Mouse (Mus musculus) forebrain, embryonic 10.5 days (tissue): ENCODE results near the gene Ift43. TPM values are rescaled to one million over a fixed set of nuclear protein-coding genes. Genes with fewer than 3 reads are reported as not detected.
A peak's percentile ranks its signal among the peaks of the same experiment; 100 is the strongest.

Experiments
- DNase-seq: peaks from one replicate; pipeline ENCODE4 v3.0.0-alpha.2; 2017; ENCODE audit warnings: low spot score; ENCODE audit errors: extremely low spot score
- H3K27ac ChIP-seq: fragments of 300-500 bp; sonication (generic); 2 replicates; pipeline ENCODE4 v1.5.1; 2016; ENCODE audit warnings: mild to moderate bottlenecking
- H3K27me3 ChIP-seq: fragments of 300-500 bp; sonication (generic); 2 replicates; pipeline ENCODE4 v1.6.1; 2016; ENCODE audit warnings: mild to moderate bottlenecking; ENCODE audit not compliant: poor library complexity, severe bottlenecking
- H3K36me3 ChIP-seq: fragments of 300-500 bp; sonication (generic); replicated peaks from 2 replicates; pipeline ENCODE4 v1.6.1; 2016; ENCODE audit warnings: mild to moderate bottlenecking, moderate library complexity
- H3K4me1 ChIP-seq: fragments of 300-500 bp; sonication (generic); 2 replicates; pipeline ENCODE4 v1.6.1; 2016
- H3K4me3 ChIP-seq: fragments of 300-500 bp; sonication (generic); 2 replicates; pipeline ENCODE4 v1.5.1; 2016; ENCODE audit warnings: mild to moderate bottlenecking, moderate library complexity
- H3K9me3 ChIP-seq: fragments of 300-500 bp; sonication (generic); 2 replicates; pipeline ENCODE4 v1.6.1; 2016; ENCODE audit warnings: mild to moderate bottlenecking, moderate library complexity
- WGBS: fragments of 180-500 bp; shearing (Covaris S2); methylation state at CpG from one replicate; pipeline ENCODE4 v1.1.7; 2016; 5-methylcytosine and 5-hydroxymethylcytosine counted together
- polyA plus RNA-seq: library from polyadenylated mRNA; unstranded; fragments of >200 nt; fragmentation: Nextera tagmentation; extraction: Ambion mirVana; gene quantifications from 2 replicates; pipeline ENCODE4 v1.2.1, GENCODE M21; 2016

Ift43 gene
- polyA plus RNA-seq, 1 experiment from 2014 or later: 77.5 TPM

GRCm38 (mm10) chr12:86146246-86146645, 63.9 kb downstream of the Ift43 start:
- no peak for DNase-seq
- H3K4me3 ChIP-seq: no peak overlapping the region
- peaks cover 22% of the 10 kb centered on the region for H3K36me3 ChIP-seq
- 95% methylated on average over 3 of the region's 3 CpGs for WGBS
- H3K27me3 ChIP-seq: no peaks in the 10 kb centered on the region
- no peak overlapping the region for H3K27ac ChIP-seq
- H3K9me3 ChIP-seq: peaks cover 6% of the 10 kb centered on the region; the same call in 1 of the 2 replicates
- H3K4me1 ChIP-seq: no peaks in the 10 kb centered on the region

- no peak for DNase-seq
- WGBS: 90% methylated on average over 6 of the region's 6 CpGs
- H3K27ac ChIP-seq: no peak overlapping the region
- peaks cover 18% of the 10 kb centered on the region for H3K4me1 ChIP-seq
- peaks cover 20% of the 10 kb centered on the region for H3K36me3 ChIP-seq
- peaks cover 6% of the 10 kb centered on the region; the same call in 1 of the 2 replicates for H3K9me3 ChIP-seq
- no peaks in the 10 kb centered on the region for H3K27me3 ChIP-seq
- no peak overlapping the region for H3K4me3 ChIP-seq
These were observed 65.9 kb downstream of the Ift43 start for GRCm38 (mm10) chr12:86148271-86148670.

GRCm38 (mm10) chr12:86149087-86149486, 66.7 kb downstream of the Ift43 start:
- peaks cover 6% of the 10 kb centered on the region; the same call in 1 of the 2 replicates for H3K9me3 ChIP-seq
- H3K4me1 ChIP-seq: peaks cover 22% of the 10 kb centered on the region
- peaks cover 20% of the 10 kb centered on the region for H3K36me3 ChIP-seq
- no peak overlapping the region for H3K27ac ChIP-seq
- no peaks in the 10 kb centered on the region for H3K27me3 ChIP-seq
- 93% methylated on average over 6 of the region's 6 CpGs for WGBS
- DNase-seq: no peak
- no peak overlapping the region for H3K4me3 ChIP-seq

GRCm38 (mm10) chr12:86151941-86152340, 69.6 kb downstream of the Ift43 start:
- Histone ChIP-seq H3K36me3 (peaks cover 18% of the 10 kb centered on the region), H3K4me3 (no peak overlapping the region), H3K4me1 (peaks cover 23% of the 10 kb centered on the region), H3K27me3 (peaks cover 4% of the 10 kb centered on the region; the same call in 1 of the 2 replicates), H3K9me3 (peaks cover 6% of the 10 kb centered on the region; the same call in 1 of the 2 replicates), H3K27ac (no peak overlapping the region)
- WGBS: 67% methylated on average over 12 of the region's 12 CpGs
- no peak for DNase-seq

GRCm38 (mm10) chr12:86153213-86153957, 71.0 kb downstream of the Ift43 start:
- peaks cover 7% of the 10 kb centered on the region; the same call in 1 of the 2 replicates for H3K27me3 ChIP-seq
- peak overlapping the region; percentile 2; the same call in 1 of the 2 replicates for H3K27ac ChIP-seq
- H3K4me3 ChIP-seq: no peak overlapping the region
- H3K9me3 ChIP-seq: peaks cover 6% of the 10 kb centered on the region; the same call in 1 of the 2 replicates
- peaks cover 38% of the 10 kb centered on the region for H3K4me1 ChIP-seq
- 87% methylated on average over 12 of the region's 12 CpGs for WGBS
- peaks cover 15% of the 10 kb centered on the region for H3K36me3 ChIP-seq
- no peak for DNase-seq

- H3K36me3 ChIP-seq: peaks cover 10% of the 10 kb centered on the region
- H3K27ac ChIP-seq: no peak overlapping the region
- no peak for DNase-seq
- H3K9me3 ChIP-seq: peaks cover 6% of the 10 kb centered on the region
- H3K27me3 ChIP-seq: peaks cover 24% of the 10 kb centered on the region
- no peak overlapping the region for H3K4me3 ChIP-seq
- 89% methylated on average over 8 of the region's 8 CpGs for WGBS
- peaks cover 46% of the 10 kb centered on the region for H3K4me1 ChIP-seq
These were observed 72.8 kb downstream of the Ift43 start for GRCm38 (mm10) chr12:86155176-86155575.

- H3K4me1 ChIP-seq: peaks cover 42% of the 10 kb centered on the region
- H3K27ac ChIP-seq: peak overlapping the region; percentile 68; the same call in 1 of the 2 replicates
- no peak for DNase-seq
- WGBS: 85% methylated on average over 8 of the region's 8 CpGs
- peaks cover 43% of the 10 kb centered on the region for H3K27me3 ChIP-seq
- H3K4me3 ChIP-seq: no peak overlapping the region
- H3K9me3 ChIP-seq: peaks cover 11% of the 10 kb centered on the region
- peaks cover 19% of the 10 kb centered on the region for H3K36me3 ChIP-seq
These were observed 74.8 kb downstream of the Ift43 start for GRCm38 (mm10) chr12:86157166-86157565.

- WGBS: 38% methylated on average over 8 of the region's 8 CpGs
- peaks cover 43% of the 10 kb centered on the region for H3K4me1 ChIP-seq
- H3K27ac ChIP-seq: peak overlapping the region; percentile 68
- peaks cover 48% of the 10 kb centered on the region for H3K27me3 ChIP-seq
- H3K4me3 ChIP-seq: no peak overlapping the region
- peak; percentile 31 for DNase-seq
- H3K36me3 ChIP-seq: peaks cover 19% of the 10 kb centered on the region
- H3K9me3 ChIP-seq: peaks cover 11% of the 10 kb centered on the region
These were observed 75.6 kb downstream of the Ift43 start for GRCm38 (mm10) chr12:86157894-86158444.

GRCm38 (mm10) chr12:86158689-86159483, 76.5 kb downstream of the Ift43 start:
- 90% methylated on average over 20 of the region's 20 CpGs for WGBS
- DNase-seq: no peak
- Histone ChIP-seq H3K27me3 (peaks cover 51% of the 10 kb centered on the region), H3K4me3 (no peak overlapping the region), H3K9me3 (peaks cover 11% of the 10 kb centered on the region), H3K27ac (peak overlapping the region; percentile 68), H3K4me1 (peaks cover 45% of the 10 kb centered on the region), H3K36me3 (peaks cover 19% of the 10 kb centered on the region)

GRCm38 (mm10) chr12:86161436-86161835, 79.1 kb downstream of the Ift43 start:
- 90% methylated on average over 6 of the region's 6 CpGs for WGBS
- H3K4me3 ChIP-seq: no peak overlapping the region
- H3K36me3 ChIP-seq: peaks cover 19% of the 10 kb centered on the region
- peaks cover 11% of the 10 kb centered on the region for H3K9me3 ChIP-seq
- peaks cover 76% of the 10 kb centered on the region for H3K27me3 ChIP-seq
- H3K27ac ChIP-seq: no peak overlapping the region
- DNase-seq: no peak
- peaks cover 62% of the 10 kb centered on the region for H3K4me1 ChIP-seq

- peaks cover 66% of the 10 kb centered on the region for H3K4me1 ChIP-seq
- peaks cover 77% of the 10 kb centered on the region for H3K27me3 ChIP-seq
- H3K4me3 ChIP-seq: no peak overlapping the region
- peaks cover 19% of the 10 kb centered on the region for H3K36me3 ChIP-seq
- peak overlapping the region; percentile 44; the same call in 1 of the 2 replicates for H3K27ac ChIP-seq
- H3K9me3 ChIP-seq: peaks cover 11% of the 10 kb centered on the region
- no peak for DNase-seq
- 92% methylated on average over 5 of the region's 5 CpGs for WGBS
These were observed 79.6 kb downstream of the Ift43 start for GRCm38 (mm10) chr12:86161942-86162341.

- H3K4me3 ChIP-seq: peak overlapping the region; percentile 13; the same call in 1 of the 2 replicates
- peaks cover 19% of the 10 kb centered on the region for H3K36me3 ChIP-seq
- peaks cover 85% of the 10 kb centered on the region for H3K27me3 ChIP-seq
- H3K9me3 ChIP-seq: peaks cover 11% of the 10 kb centered on the region
- 5% methylated on average over 12 of the region's 12 CpGs for WGBS
- peak overlapping the region; percentile 86 for H3K27ac ChIP-seq
- peaks cover 66% of the 10 kb centered on the region for H3K4me1 ChIP-seq
- peak; percentile 65 for DNase-seq
These were observed 80.8 kb downstream of the Ift43 start for GRCm38 (mm10) chr12:86162890-86163816.
